Mouse (Mus musculus) lung, embryonic 16.5 days (tissue): ENCODE measurements around the gene Pnpla2. TPM values are rescaled to one million over a fixed set of nuclear protein-coding genes. Genes with fewer than 3 reads are reported as not detected.

Experiments
- ATAC-seq: fragments of 200-750 bp; cut with Nextera tagmentation; 2 replicates; pipeline ENCODE4 v1.8.0; 2017; ENCODE audit warnings: low read depth, mild to moderate bottlenecking, moderate library complexity
- H3K27ac ChIP-seq: fragments of 300-500 bp; sonication (generic); 2 replicates; pipeline ENCODE4 v1.5.1; 2014; ENCODE audit warnings: mild to moderate bottlenecking, control low read depth, low read length
- H3K27me3 ChIP-seq: fragments of 300-500 bp; sonication (generic); 2 replicates; pipeline ENCODE4 v1.6.1; 2014; ENCODE audit warnings: low read depth, low read length, mixed read lengths; ENCODE audit not compliant: control insufficient read depth, insufficient read depth
- H3K36me3 ChIP-seq: fragments of 300-500 bp; sonication (generic); 2 replicates; pipeline ENCODE4 v1.6.1; 2014; ENCODE audit warnings: low read length; ENCODE audit not compliant: control insufficient read depth, insufficient read depth
- H3K4me1 ChIP-seq: fragments of 300-500 bp; sonication (generic); replicated peaks from 2 replicates; pipeline ENCODE4 v1.6.1; 2014; ENCODE audit warnings: low read length, mixed read lengths; ENCODE audit not compliant: control insufficient read depth, insufficient read depth
- H3K4me2 ChIP-seq: fragments of 300-500 bp; sonication (generic); 2 replicates; pipeline ENCODE4 v1.6.1; 2014; ENCODE audit warnings: low read depth, low read length, control low read depth
- H3K4me3 ChIP-seq: fragments of 300-500 bp; sonication (generic); 2 replicates; pipeline ENCODE4 v1.5.1; 2014; ENCODE audit warnings: mild to moderate bottlenecking, low read length, control low read depth
- H3K9ac ChIP-seq: fragments of 300-500 bp; sonication (generic); 2 replicates; pipeline ENCODE4 v1.6.1; 2014; ENCODE audit warnings: low read length, control low read depth
- H3K9me3 ChIP-seq: fragments of 300-500 bp; sonication (generic); 2 replicates; pipeline ENCODE4 v1.6.1; 2016; ENCODE audit warnings: low read length; ENCODE audit not compliant: control insufficient read depth
- WGBS: fragments of 180-500 bp; shearing (Covaris S2); extraction: QIAGEN DNeasy Blood & Tissue Kit; methylation state at CpG from one replicate; pipeline ENCODE4 v1.1.7; 2014; 5-methylcytosine and 5-hydroxymethylcytosine counted together
- polyA plus RNA-seq: library from polyadenylated mRNA; unstranded; fragments of >200 nt; fragmentation: Nextera tagmentation; extraction: Ambion mirVana; gene quantifications from 2 replicates; pipeline ENCODE4 v1.2.1, GENCODE M21; 2015

Pnpla2 gene
- polyA plus RNA-seq, 1 experiment from 2014 or later = 46.2 TPM

GRCm38 (mm10) chr7:141495940-141496339 lies 40.9 kb downstream of the Pnpla2 start:
- Histone ChIP-seq H3K4me1 (no peaks in the 10 kb centered on the region), H3K27me3 (no peaks in the 10 kb centered on the region), H3K4me2 (no peak overlapping the region), H3K4me3 (no peak overlapping the region), H3K9ac (no peak overlapping the region), H3K27ac (no peak overlapping the region), H3K9me3 (no peaks in the 10 kb centered on the region), H3K36me3 (peaks cover 5% of the 10 kb centered on the region)
- ATAC-seq = no peak
- WGBS = 78% methylated on average over 4 of the region's 4 CpGs

GRCm38 (mm10) chr7:141497600-141497999 lies 42.6 kb downstream of the Pnpla2 start:
- no peak overlapping the region for H3K9ac ChIP-seq
- 90% methylated on average over 3 of the region's 3 CpGs for WGBS
- no peak overlapping the region for H3K4me2 ChIP-seq
- no peak overlapping the region for H3K4me3 ChIP-seq
- H3K27ac ChIP-seq = no peak overlapping the region
- H3K9me3 ChIP-seq = no peaks in the 10 kb centered on the region
- no peaks in the 10 kb centered on the region for H3K27me3 ChIP-seq
- no peak for ATAC-seq
- H3K36me3 ChIP-seq = peaks cover 5% of the 10 kb centered on the region
- no peaks in the 10 kb centered on the region for H3K4me1 ChIP-seq

GRCm38 (mm10) chr7:141501820-141502555 lies 47.0 kb downstream of the Pnpla2 start:
- Histone ChIP-seq H3K4me1 (no peaks in the 10 kb centered on the region), H3K36me3 (no peaks in the 10 kb centered on the region), H3K27me3 (no peaks in the 10 kb centered on the region), H3K9ac (no peak overlapping the region), H3K27ac (no peak overlapping the region), H3K4me2 (no peak overlapping the region), H3K4me3 (no peak overlapping the region), H3K9me3 (no peaks in the 10 kb centered on the region)
- ATAC-seq = no peak
- 79% methylated on average over 7 of the region's 7 CpGs for WGBS

GRCm38 (mm10) chr7:141502556-141502905 lies 47.5 kb downstream of the Pnpla2 start:
- Histone ChIP-seq H3K9ac (no peak overlapping the region), H3K9me3 (no peaks in the 10 kb centered on the region), H3K27me3 (no peaks in the 10 kb centered on the region), H3K36me3 (no peaks in the 10 kb centered on the region), H3K4me3 (no peak overlapping the region), H3K27ac (no peak overlapping the region), H3K4me2 (no peak overlapping the region), H3K4me1 (no peaks in the 10 kb centered on the region)
- 94% methylated on average over 5 of the region's 5 CpGs for WGBS
- no peak for ATAC-seq

GRCm38 (mm10) chr7:141506278-141506677 lies 51.3 kb downstream of the Pnpla2 start:
- Histone ChIP-seq H3K4me3 (no peak overlapping the region), H3K4me1 (no peaks in the 10 kb centered on the region), H3K9ac (no peak overlapping the region), H3K9me3 (no peaks in the 10 kb centered on the region), H3K4me2 (no peak overlapping the region), H3K27me3 (no peaks in the 10 kb centered on the region), H3K36me3 (no peaks in the 10 kb centered on the region), H3K27ac (no peak overlapping the region)
- ATAC-seq = no peak
- 70% methylated on average over 2 of the region's 2 CpGs for WGBS

GRCm38 (mm10) chr7:141508160-141508559 lies 53.2 kb downstream of the Pnpla2 start:
- Histone ChIP-seq H3K4me2 (no peak overlapping the region), H3K9ac (no peak overlapping the region), H3K4me3 (no peak overlapping the region), H3K4me1 (no peaks in the 10 kb centered on the region), H3K36me3 (no peaks in the 10 kb centered on the region), H3K27ac (no peak overlapping the region), H3K27me3 (no peaks in the 10 kb centered on the region), H3K9me3 (no peaks in the 10 kb centered on the region)
- ATAC-seq = no peak

- WGBS = 86% methylated on average over 5 of the region's 5 CpGs
- no peak overlapping the region for H3K27ac ChIP-seq
- no peaks in the 10 kb centered on the region for H3K4me1 ChIP-seq
These were observed 55.2 kb downstream of the Pnpla2 start for GRCm38 (mm10) chr7:141510196-141510595.

More at GRCm38 (mm10) chr7:141510196-141510595, 55.2 kb downstream of the Pnpla2 start:
- Histone ChIP-seq H3K4me2 (no peak overlapping the region), H3K9ac (no peak overlapping the region), H3K9me3 (no peaks in the 10 kb centered on the region), H3K4me3 (no peak overlapping the region), H3K36me3 (no peaks in the 10 kb centered on the region; the same call in 1 of the 2 replicates), H3K27me3 (no peaks in the 10 kb centered on the region)
- no peak for ATAC-seq

Other genes starting within 250 kb of the Pnpla2 start
- 1.3 and 1.4 TPM in 2 replicates for gene Lmntd2, start 241.1 kb upstream of the Pnpla2 start, polyA plus RNA-seq
- gene Rassf7, start 239.3 kb upstream of the Pnpla2 start, polyA plus RNA-seq = 69.4 and 86.6 TPM in 2 replicates
- 72.3 and 77.2 TPM in 2 replicates for gene Phrf1, start 226.4 kb upstream of the Pnpla2 start, polyA plus RNA-seq
- 3.4 and 4.8 TPM in 2 replicates for gene Irf7, start 188.7 kb upstream of the Pnpla2 start, polyA plus RNA-seq
- gene Cdhr5, start 178.4 kb upstream of the Pnpla2 start, polyA plus RNA-seq = 0.15 and 0.35 TPM in 2 replicates
- 2.0 and 2.6 TPM in 2 replicates for gene Sct, start 176.1 kb upstream of the Pnpla2 start, polyA plus RNA-seq
- gene Drd4, start 163.2 kb upstream of the Pnpla2 start, polyA plus RNA-seq = 0.11 and 0.43 TPM in 2 replicates
- 52.7 and 53.6 TPM in 2 replicates for gene Deaf1, start 127.5 kb upstream of the Pnpla2 start, polyA plus RNA-seq
- gene Tmem80, start 127.5 kb upstream of the Pnpla2 start, polyA plus RNA-seq = 45.1 and 50.2 TPM in 2 replicates
- gene Eps8l2, start 116.3 kb upstream of the Pnpla2 start, polyA plus RNA-seq = 37.4 and 42.6 TPM in 2 replicates
- gene Taldo1, start 63.0 kb upstream of the Pnpla2 start, polyA plus RNA-seq = 279 and 283 TPM in 2 replicates
- gene Gatd1, start 41.1 kb upstream of the Pnpla2 start, polyA plus RNA-seq = 54.0 and 57.0 TPM in 2 replicates
- gene Cend1, start 25.7 kb upstream of the Pnpla2 start, polyA plus RNA-seq = 0.79 TPM in 2 replicates
- gene Slc25a22, start 17.3 kb upstream of the Pnpla2 start, polyA plus RNA-seq = 21.7 and 24.5 TPM in 2 replicates
- 14.4 and 15.4 TPM in 2 replicates for gene Pidd1, start 11.2 kb upstream of the Pnpla2 start, polyA plus RNA-seq
- 1,124 and 1,266 TPM in 2 replicates for gene Rplp2, start 7.8 kb upstream of the Pnpla2 start, polyA plus RNA-seq
- gene Cracr2b, start 5.9 kb downstream of the Pnpla2 start, polyA plus RNA-seq = 39.3 and 42.0 TPM in 2 replicates
- gene Cd151, start 12.2 kb downstream of the Pnpla2 start, polyA plus RNA-seq = 36.4 and 39.3 TPM in 2 replicates
- 59.9 and 61.3 TPM in 2 replicates for gene Polr2l, start 19.9 kb downstream of the Pnpla2 start, polyA plus RNA-seq
- 88.3 and 91.2 TPM in 2 replicates for gene Tspan4, start 20.0 kb downstream of the Pnpla2 start, polyA plus RNA-seq
- 41.8 and 41.9 TPM in 2 replicates for gene Chid1, start 84.7 kb downstream of the Pnpla2 start, polyA plus RNA-seq
- 68.3 and 69.1 TPM in 2 replicates for gene Ap2a2, start 107.0 kb downstream of the Pnpla2 start, polyA plus RNA-seq
- 0.13 and 0.21 TPM in 2 replicates for gene Muc6, start 200.1 kb downstream of the Pnpla2 start, polyA plus RNA-seq
- 0.35 and 0.48 TPM in 2 replicates for gene Muc2, start 235.1 kb downstream of the Pnpla2 start, polyA plus RNA-seq